20 mouse cellular contexts compared by ENCODE assay signal in genomic region chrX:18921366-18922092, GRCm38 (mm10).
DNase-seq lines count a peak whose midpoint lies in the region; ATAC-seq lines count a peak whose summit lies in the region.
"Had no signal": no experiment of that assay in that cellular context is flagged by ENCODE, and none has a peak within 500 bp of the region (broad histone marks: within the 10 kb centered on the region; RNA-seq: fewer than 3 reads in every experiment).

No protein-coding gene starts in this region.

- peak; percentile 57; the same call in 1 of the 2 replicates for ATAC-seq in frontal cortex, adult (ENCODE audit: low TSS enrichment)
- ATAC-seq in granulocyte monocyte progenitor cell, adult 5-6 weeks (replicated peaks; ENCODE audit: poor library complexity, severe bottlenecking): no peak
- ATAC-seq: activated CD4-positive, CD25-positive, alpha-beta regulatory T cell, adult 4 months; hindbrain, embryonic 16.5 days; intestine, embryonic 16.5 days; Patski had no signal

- DNase-seq in frontal cortex, postnatal 14 days (ENCODE audit: low spot score in 2 of 2): no peak
- peak; percentile 34 for DNase-seq in lung, postnatal 10 days
- no peak for DNase-seq in lung, postnatal 25 days (ENCODE audit: low spot score)
- DNase-seq in NIH3T3 (ENCODE audit: low read depth) (peak; percentile 1), adipocyte (ENCODE audit: low spot score) (peak; percentile 53)
- DNase-seq: adrenal gland, postnatal 10 days; cerebellum, adult 9-11 months; gastrocnemius, postnatal 10 days; heart, adult 11 months; kidney, postnatal 4 days; left cerebral cortex, postnatal 4 days; right cerebral cortex, adult 18-20 months; right cerebral cortex, postnatal 4 days; thymus, postnatal 14 days had no signal

Comparison
In these comparisons a context has a peak if more than half of its experiments do, and no peak if none do; other contexts are left out.
1. DNase-seq: peak in lung, postnatal 10 days (single experiment), NIH3T3 (single experiment) and adipocyte (single experiment); none in frontal cortex, postnatal 14 days (0 of 2) and lung, postnatal 25 days (single experiment).